Mouse (Mus musculus): ENCODE data around the gene Adar. TPM values are rescaled to one million over a fixed set of nuclear protein-coding genes. Genes with fewer than 3 reads are reported as not detected.

The Adar gene
- total and polyA plus RNA-seq, 3 experiments, result 16.0 to 49.8 (median 37.0) TPM

DNA sequence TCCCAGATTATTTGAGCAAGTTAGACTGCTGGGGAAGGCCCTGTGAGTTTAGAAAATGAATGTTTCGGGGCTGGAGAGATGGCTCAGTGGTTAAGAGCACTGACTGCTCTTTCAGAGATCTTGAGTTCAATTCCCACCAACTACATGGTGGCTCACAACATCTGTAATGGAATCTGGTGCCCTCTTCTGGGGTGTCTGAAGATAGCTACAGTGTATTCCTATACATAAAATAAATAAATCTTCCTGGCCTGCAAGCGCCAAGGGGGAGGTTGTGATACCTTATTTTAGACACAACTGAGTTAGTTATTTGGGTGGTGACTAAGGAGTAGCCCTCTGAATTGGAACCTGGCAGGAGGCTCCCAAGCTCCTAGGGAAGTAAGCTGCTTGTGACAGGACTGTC lies 14.0 kb downstream of the Adar start:
- DNase-seq (ENCODE audit: low spot score), result no peak
- no peak for ATAC-seq (ENCODE audit: extremely low read depth, insufficient number of reproducible peaks, low FRiP score, poor library complexity, severe bottlenecking)
- Histone ChIP-seq H3K36me3 (replicated peaks) (peaks cover 25% of the 10 kb centered on the region), H3K4me3 (ENCODE audit: low read depth, low read length) (no peak overlapping the region), H3K27me3 (ENCODE audit: insufficient read depth, low read length) (no peaks in the 10 kb centered on the region), H3K9me3 (replicated peaks) (no peaks in the 10 kb centered on the region), H3K4me1 (ENCODE audit: insufficient read depth, low read depth, low read length) (peaks cover 50% of the 10 kb centered on the region)
- TF ChIP-seq POLR2AphosphoS5 (IDR thresholded peaks at IDR 0.05; ENCODE audit: insufficient replicate concordance, low read depth, low read length) (no peak), CTCF (IDR thresholded peaks at IDR 0.05; ENCODE audit: low read depth, low read length) (no peak), TAL1 (conservative IDR thresholded peaks at IDR 0.05; ENCODE audit: low read depth, low read length) (no peak), GATA2 (IDR thresholded peaks at IDR 0.05; ENCODE audit: borderline replicate concordance, low read depth, low read length) (no peak), GATA1 (IDR thresholded peaks at IDR 0.05; ENCODE audit: borderline replicate concordance, low read length) (no peak)

- H3K9me3 ChIP-seq (replicated peaks), result no peaks in the 10 kb centered on the region
- H3K36me3 ChIP-seq (replicated peaks), result peaks cover 37% of the 10 kb centered on the region
- ATAC-seq (ENCODE audit: extremely low read depth, insufficient number of reproducible peaks, low FRiP score, poor library complexity, severe bottlenecking) (peak; percentile 93), DNase-seq (ENCODE audit: low spot score) (peak; percentile 85)
- H3K4me1 ChIP-seq (ENCODE audit: insufficient read depth, low read depth, low read length), result peaks cover 56% of the 10 kb centered on the region
- H3K4me3 ChIP-seq (ENCODE audit: low read depth, low read length), result peak overlapping the region; percentile 77
- TF ChIP-seq TAL1 (conservative IDR thresholded peaks at IDR 0.05; ENCODE audit: low read depth, low read length) (no peak), CTCF (IDR thresholded peaks at IDR 0.05; ENCODE audit: low read depth, low read length) (0 out of 2 replicates have a peak, but pooled peaks have one; percentile 14), GATA2 (IDR thresholded peaks at IDR 0.05; ENCODE audit: borderline replicate concordance, low read depth, low read length) (no peak), GATA1 (IDR thresholded peaks at IDR 0.05; ENCODE audit: borderline replicate concordance, low read length) (no peak), POLR2AphosphoS5 (IDR thresholded peaks at IDR 0.05; ENCODE audit: insufficient replicate concordance, low read depth, low read length) (no peak)
- H3K27me3 ChIP-seq (ENCODE audit: insufficient read depth, low read length), result no peaks in the 10 kb centered on the region
These were observed 15.8 kb downstream of the Adar start for GRCm38 (mm10) chr3:89730350-89731331.

DNA sequence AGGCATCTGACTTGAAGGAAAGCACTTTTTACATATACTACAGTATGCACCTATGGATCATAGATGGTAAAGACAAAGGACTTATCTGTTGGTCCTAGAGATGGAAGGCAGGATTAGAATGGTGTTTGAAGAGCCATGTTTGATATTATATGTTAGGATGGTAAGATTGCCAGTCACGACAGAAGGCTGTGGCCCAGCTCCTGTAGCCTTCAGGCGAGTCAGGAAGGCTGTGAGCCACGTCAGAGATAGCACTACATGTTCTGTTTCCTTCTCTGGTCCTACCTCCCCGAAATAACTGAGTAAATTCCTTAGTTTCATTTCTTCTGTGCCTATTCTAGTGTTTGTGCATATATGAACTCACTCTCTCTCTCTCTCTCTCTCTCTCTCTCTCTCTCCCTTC lies 17.3 kb downstream of the Adar start:
- Histone ChIP-seq H3K27me3 (ENCODE audit: insufficient read depth, low read length) (no peaks in the 10 kb centered on the region), H3K9me3 (replicated peaks) (no peaks in the 10 kb centered on the region), H3K4me1 (ENCODE audit: insufficient read depth, low read depth, low read length) (peaks cover 60% of the 10 kb centered on the region), H3K4me3 (ENCODE audit: low read depth, low read length) (peak overlapping the region; percentile 50; the same call in 1 of the 2 replicates), H3K36me3 (replicated peaks) (peaks cover 47% of the 10 kb centered on the region)
- DNase-seq (ENCODE audit: low spot score), result no peak
- no peak for ATAC-seq (ENCODE audit: extremely low read depth, insufficient number of reproducible peaks, low FRiP score, poor library complexity, severe bottlenecking)
- no peak for TF ChIP-seq GATA1 (IDR thresholded peaks at IDR 0.05; ENCODE audit: borderline replicate concordance, low read length)
- TF ChIP-seq POLR2AphosphoS5 (IDR thresholded peaks at IDR 0.05; ENCODE audit: insufficient replicate concordance, low read depth, low read length), result no peak
- TF ChIP-seq TAL1 (conservative IDR thresholded peaks at IDR 0.05; ENCODE audit: low read depth, low read length), result no peak
- no peak for TF ChIP-seq CTCF (IDR thresholded peaks at IDR 0.05; ENCODE audit: low read depth, low read length)
- no peak for TF ChIP-seq GATA2 (IDR thresholded peaks at IDR 0.05; ENCODE audit: borderline replicate concordance, low read depth, low read length)

DNA sequence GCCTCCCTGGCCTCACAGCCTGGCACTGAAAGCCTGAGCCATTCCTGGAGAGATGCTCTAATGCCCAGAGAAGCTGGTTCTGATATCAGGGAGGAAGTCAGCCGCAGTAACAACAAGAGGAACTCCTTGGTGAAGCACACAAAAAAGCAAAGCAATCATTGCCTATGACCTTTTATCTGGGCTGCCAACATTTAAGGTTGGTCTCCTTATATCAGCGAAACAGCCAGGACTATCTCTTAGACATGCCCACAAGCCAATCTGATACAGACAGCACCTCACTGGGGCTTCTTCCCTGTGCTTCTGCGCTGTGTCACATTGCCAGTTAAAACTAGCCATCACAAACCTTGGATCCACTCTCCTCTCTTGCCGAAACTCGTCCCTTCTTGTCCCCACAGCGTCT lies 23.7 kb downstream of the Adar start:
- no peaks in the 10 kb centered on the region for H3K9me3 ChIP-seq (replicated peaks)
- ATAC-seq (ENCODE audit: extremely low read depth, insufficient number of reproducible peaks, low FRiP score, poor library complexity, severe bottlenecking) (no peak), DNase-seq (ENCODE audit: low spot score) (no peak)
- peaks cover 97% of the 10 kb centered on the region for H3K36me3 ChIP-seq (replicated peaks)
- no peaks in the 10 kb centered on the region for H3K27me3 ChIP-seq (ENCODE audit: insufficient read depth, low read length)
- no peak for TF ChIP-seq GATA2 (IDR thresholded peaks at IDR 0.05; ENCODE audit: borderline replicate concordance, low read depth, low read length)
- no peak for TF ChIP-seq CTCF (IDR thresholded peaks at IDR 0.05; ENCODE audit: low read depth, low read length)
- TF ChIP-seq TAL1 (conservative IDR thresholded peaks at IDR 0.05; ENCODE audit: low read depth, low read length), result no peak
- TF ChIP-seq GATA1 (IDR thresholded peaks at IDR 0.05; ENCODE audit: borderline replicate concordance, low read length), result no peak
- no peak for TF ChIP-seq POLR2AphosphoS5 (IDR thresholded peaks at IDR 0.05; ENCODE audit: insufficient replicate concordance, low read depth, low read length)
- peaks cover 20% of the 10 kb centered on the region for H3K4me1 ChIP-seq (ENCODE audit: insufficient read depth, low read depth, low read length)
- H3K4me3 ChIP-seq (ENCODE audit: low read depth, low read length), result no peak overlapping the region

DNA sequence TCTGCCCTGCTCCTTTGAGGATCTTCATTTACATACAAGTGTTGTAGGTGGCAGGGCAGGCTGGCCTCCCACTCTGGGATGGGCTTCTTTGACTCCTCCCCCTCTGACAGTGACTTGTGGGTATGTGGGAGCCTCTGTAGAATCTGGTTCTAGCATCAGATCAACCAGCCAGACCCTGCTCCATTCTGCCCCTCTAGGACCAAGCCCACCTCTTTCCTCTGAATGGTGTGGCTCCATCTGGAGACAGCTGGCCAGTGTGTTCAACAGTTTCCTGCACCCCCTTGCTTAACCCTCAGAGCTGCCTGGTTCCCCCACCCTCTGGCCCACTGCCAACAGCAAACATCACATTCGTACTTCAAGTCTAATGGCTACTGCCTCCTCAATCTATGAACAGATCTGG lies 37.5 kb downstream of the Adar start:
- H3K9me3 ChIP-seq (replicated peaks), result no peaks in the 10 kb centered on the region
- peaks cover 20% of the 10 kb centered on the region for H3K27me3 ChIP-seq (ENCODE audit: insufficient read depth, low read length)
- DNase-seq (ENCODE audit: low spot score) (no peak), ATAC-seq (ENCODE audit: extremely low read depth, insufficient number of reproducible peaks, low FRiP score, poor library complexity, severe bottlenecking) (no peak)
- peaks cover 11% of the 10 kb centered on the region; the same call in 1 of the 2 replicates for H3K4me1 ChIP-seq (ENCODE audit: insufficient read depth, low read depth, low read length)
- peaks cover 56% of the 10 kb centered on the region for H3K36me3 ChIP-seq (replicated peaks)
- no peak for TF ChIP-seq GATA1 (IDR thresholded peaks at IDR 0.05; ENCODE audit: borderline replicate concordance, low read length)
- no peak for TF ChIP-seq CTCF (IDR thresholded peaks at IDR 0.05; ENCODE audit: low read depth, low read length)
- no peak for TF ChIP-seq POLR2AphosphoS5 (IDR thresholded peaks at IDR 0.05; ENCODE audit: insufficient replicate concordance, low read depth, low read length)
- TF ChIP-seq TAL1 (conservative IDR thresholded peaks at IDR 0.05; ENCODE audit: low read depth, low read length), result no peak
- TF ChIP-seq GATA2 (IDR thresholded peaks at IDR 0.05; ENCODE audit: borderline replicate concordance, low read depth, low read length), result no peak
- no peak overlapping the region for H3K4me3 ChIP-seq (ENCODE audit: low read depth, low read length)

DNA sequence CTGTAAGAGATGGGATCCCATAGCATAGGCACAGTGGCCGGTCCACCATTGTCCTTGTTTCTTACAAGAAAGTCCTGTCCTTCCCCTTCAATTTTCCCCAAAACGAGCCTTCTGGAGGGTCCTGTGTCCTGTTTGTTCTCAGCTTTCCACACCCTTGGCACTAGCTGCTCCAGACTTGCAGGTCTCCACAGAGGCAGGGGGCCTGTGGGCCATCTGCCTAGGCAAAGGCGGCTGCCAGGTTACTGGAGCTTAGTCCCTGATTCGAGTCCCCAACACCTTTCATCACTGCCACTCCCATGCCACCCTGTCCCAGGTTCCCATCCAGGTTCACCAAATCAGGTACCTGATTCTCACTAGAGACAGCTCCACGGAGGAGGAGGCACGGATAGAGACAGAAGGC lies 40.5 kb downstream of the Adar start:
- H3K27me3 ChIP-seq (ENCODE audit: insufficient read depth, low read length), result peaks cover 30% of the 10 kb centered on the region
- H3K9me3 ChIP-seq (replicated peaks), result no peaks in the 10 kb centered on the region
- TF ChIP-seq GATA2 (IDR thresholded peaks at IDR 0.05; ENCODE audit: borderline replicate concordance, low read depth, low read length) (no peak), GATA1 (IDR thresholded peaks at IDR 0.05; ENCODE audit: borderline replicate concordance, low read length) (no peak), TAL1 (conservative IDR thresholded peaks at IDR 0.05; ENCODE audit: low read depth, low read length) (no peak), POLR2AphosphoS5 (IDR thresholded peaks at IDR 0.05; ENCODE audit: insufficient replicate concordance, low read depth, low read length) (no peak), CTCF (IDR thresholded peaks at IDR 0.05; ENCODE audit: low read depth, low read length) (no peak)
- H3K36me3 ChIP-seq (replicated peaks), result peaks cover 28% of the 10 kb centered on the region
- peaks cover 11% of the 10 kb centered on the region; the same call in 1 of the 2 replicates for H3K4me1 ChIP-seq (ENCODE audit: insufficient read depth, low read depth, low read length)
- H3K4me3 ChIP-seq (ENCODE audit: low read depth, low read length), result no peak overlapping the region
- DNase-seq (ENCODE audit: low spot score) (no peak), ATAC-seq (ENCODE audit: extremely low read depth, insufficient number of reproducible peaks, low FRiP score, poor library complexity, severe bottlenecking) (no peak)

Data from G1E (cell line).